Mouse (Mus musculus): ENCODE measurements around the gene Hltf. TPM values are rescaled to one million over a fixed set of nuclear protein-coding genes. Genes with fewer than 3 reads are reported as not detected.
"Not testable (repeated sequence)": the region's sequence is repeated elsewhere in the genome, so short reads cannot be mapped to it uniquely, and the experiment has no call there.

Gene Hltf
- polyA plus RNA-seq, 1 experiment from 2014 or later = 18.1 TPM

DNA sequence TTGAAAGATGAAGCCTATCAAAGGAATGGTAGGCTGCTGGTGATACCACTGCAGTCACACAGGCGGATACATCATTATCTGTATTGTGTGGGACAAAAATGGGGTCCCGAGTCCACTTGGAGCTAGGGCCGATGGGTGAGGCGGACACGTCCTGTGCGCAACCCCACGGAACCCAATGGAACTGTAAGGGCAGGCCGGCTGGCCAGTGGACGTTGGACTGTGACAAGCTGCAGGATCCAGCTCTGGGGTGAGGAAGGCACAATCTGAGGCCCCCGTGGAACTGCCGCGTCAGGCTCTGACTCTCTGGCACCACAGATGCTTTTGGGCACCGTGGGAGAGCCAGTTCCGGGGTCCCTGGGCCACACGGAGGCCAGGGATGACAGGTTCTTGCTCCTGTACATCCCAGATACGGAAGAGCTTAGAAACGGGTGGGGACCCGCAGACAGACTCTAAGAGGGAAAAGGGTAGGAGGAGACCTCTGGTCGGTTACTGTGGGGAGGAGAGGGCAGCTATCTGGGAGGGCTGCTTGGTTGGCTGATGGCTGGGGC lies 61.5 kb downstream of the Hltf start:
- Histone ChIP-seq H3K9me3 (no peaks in the 10 kb centered on the region), H3K27ac (replicated peaks) (no peak overlapping the region; the same call in 1 of the 2 replicates), H3K27me3 (replicated peaks; ENCODE audit: low read depth, poor library complexity, severe bottlenecking) (no peaks in the 10 kb centered on the region), H3K36me3 (replicated peaks) (peaks cover 23% of the 10 kb centered on the region), H3K4me1 (no peaks in the 10 kb centered on the region), H3K4me3 (no peak overlapping the region)
- WGBS = 89% methylated on average over 19 of the region's 19 CpGs
- no peak for DNase-seq (ENCODE audit: low spot score)

- no peak overlapping the region for H3K27ac ChIP-seq (replicated peaks)
- H3K36me3 ChIP-seq (replicated peaks) = peaks cover 23% of the 10 kb centered on the region
- no peaks in the 10 kb centered on the region for H3K27me3 ChIP-seq (replicated peaks; ENCODE audit: low read depth, poor library complexity, severe bottlenecking)
- no peaks in the 10 kb centered on the region for H3K4me1 ChIP-seq
- DNase-seq (ENCODE audit: low spot score) = no peak
- H3K4me3 ChIP-seq = no peak overlapping the region
- 58% methylated on average over 4 of the region's 4 CpGs for WGBS
- H3K9me3 ChIP-seq = no peaks in the 10 kb centered on the region
These were observed 62.2 kb downstream of the Hltf start for GRCm38 (mm10) chr3:20119686-20120244.

- WGBS = 93% methylated on average over 5 of the region's 5 CpGs
- not testable (repeated sequence) for H3K4me3 ChIP-seq; H3K9me3 ChIP-seq; H3K4me1 ChIP-seq; DNase-seq (ENCODE audit: low spot score); H3K27me3 ChIP-seq (replicated peaks; ENCODE audit: low read depth, poor library complexity, severe bottlenecking); H3K27ac ChIP-seq (replicated peaks)
- peaks cover 34% of the 10 kb centered on the region for H3K36me3 ChIP-seq (replicated peaks)
These were observed 64.0 kb downstream of the Hltf start for GRCm38 (mm10) chr3:20121582-20121981.

GRCm38 (mm10) chr3:20125604-20126003 lies 68.0 kb downstream of the Hltf start:
- H3K9me3 ChIP-seq = no peaks in the 10 kb centered on the region
- no peaks in the 10 kb centered on the region for H3K4me1 ChIP-seq
- H3K4me3 ChIP-seq = no peak overlapping the region
- no peak for DNase-seq (ENCODE audit: low spot score)
- no peaks in the 10 kb centered on the region for H3K27me3 ChIP-seq (replicated peaks; ENCODE audit: low read depth, poor library complexity, severe bottlenecking)
- no peak overlapping the region for H3K27ac ChIP-seq (replicated peaks)
- 90% methylated on average over 5 of the region's 5 CpGs for WGBS
- peaks cover 21% of the 10 kb centered on the region for H3K36me3 ChIP-seq (replicated peaks)

DNA sequence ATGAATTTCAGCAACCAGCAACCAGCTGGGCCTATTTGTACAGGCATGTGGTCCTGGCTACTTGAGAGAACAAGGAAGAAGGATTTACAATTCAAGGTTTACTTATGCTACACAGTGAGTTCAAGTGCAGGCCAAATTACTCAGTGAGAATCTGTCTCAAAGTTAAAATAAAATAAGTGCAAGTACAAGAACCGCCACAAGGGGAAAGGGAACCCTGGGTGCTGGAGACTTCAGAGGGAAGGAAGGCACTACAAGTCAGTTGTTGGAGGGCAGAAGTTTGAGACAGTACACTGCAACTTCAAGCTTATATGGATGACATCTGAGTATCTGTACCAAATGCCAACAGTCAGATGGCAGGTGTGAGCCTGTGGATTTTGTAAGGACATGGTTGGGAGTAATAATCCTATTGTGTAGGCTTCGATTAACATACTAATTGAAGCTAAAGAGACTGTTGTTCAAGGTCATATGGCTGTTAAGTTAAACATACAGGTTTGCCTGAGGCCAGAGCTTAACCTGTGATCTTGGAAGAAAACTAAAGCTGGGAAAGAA lies 69.5 kb downstream of the Hltf start:
- Histone ChIP-seq H3K4me3 (no peak overlapping the region), H3K27me3 (replicated peaks; ENCODE audit: low read depth, poor library complexity, severe bottlenecking) (no peaks in the 10 kb centered on the region), H3K9me3 (no peaks in the 10 kb centered on the region), H3K27ac (replicated peaks) (no peak overlapping the region), H3K4me1 (no peaks in the 10 kb centered on the region), H3K36me3 (replicated peaks) (peaks cover 19% of the 10 kb centered on the region)
- no peak for DNase-seq (ENCODE audit: low spot score)
- 56% methylated on average over 2 of the region's 2 CpGs for WGBS

DNA sequence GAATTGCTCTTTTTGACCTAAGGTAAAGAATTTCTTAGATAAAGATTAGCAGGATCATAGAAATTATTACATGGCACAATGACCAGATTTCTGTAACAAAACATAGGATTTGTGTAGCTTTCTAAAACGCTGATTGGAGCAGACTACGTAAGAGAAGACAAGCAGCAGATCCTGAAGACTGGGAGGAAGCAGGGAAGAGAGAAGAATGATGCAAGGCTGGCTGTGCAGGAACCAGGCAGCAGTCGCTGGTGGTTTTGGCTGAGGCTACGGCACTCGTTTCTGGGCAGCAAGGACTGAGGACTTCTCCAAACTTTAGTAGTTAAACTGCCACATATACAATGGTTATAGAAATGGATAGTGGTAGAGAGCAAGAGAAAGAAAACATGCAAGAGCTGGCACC lies 71.9 kb downstream of the Hltf start:
- Histone ChIP-seq H3K27me3 (replicated peaks; ENCODE audit: low read depth, poor library complexity, severe bottlenecking) (no peaks in the 10 kb centered on the region), H3K4me3 (no peak overlapping the region), H3K9me3 (no peaks in the 10 kb centered on the region), H3K36me3 (replicated peaks) (peaks cover 15% of the 10 kb centered on the region; the same call in 1 of the 2 replicates), H3K27ac (replicated peaks) (no peak overlapping the region), H3K4me1 (no peaks in the 10 kb centered on the region)
- DNase-seq (ENCODE audit: low spot score) = no peak
- WGBS = 88% methylated on average over 5 of the region's 5 CpGs

- H3K9me3 ChIP-seq = no peaks in the 10 kb centered on the region
- no peak for DNase-seq (ENCODE audit: low spot score)
- 89% methylated on average over 8 of the region's 8 CpGs for WGBS
- no peak overlapping the region for H3K27ac ChIP-seq (replicated peaks)
- no peaks in the 10 kb centered on the region for H3K4me1 ChIP-seq
- peaks cover 10% of the 10 kb centered on the region; the same call in 1 of the 2 replicates for H3K36me3 ChIP-seq (replicated peaks)
- H3K4me3 ChIP-seq = no peak overlapping the region
- H3K27me3 ChIP-seq (replicated peaks; ENCODE audit: low read depth, poor library complexity, severe bottlenecking) = no peaks in the 10 kb centered on the region
These were observed 73.1 kb downstream of the Hltf start for GRCm38 (mm10) chr3:20130456-20131349.

GRCm38 (mm10) chr3:20131350-20131720 lies 73.7 kb downstream of the Hltf start:
- no peak overlapping the region for H3K27ac ChIP-seq (replicated peaks)
- H3K4me3 ChIP-seq = no peak overlapping the region
- no peaks in the 10 kb centered on the region for H3K4me1 ChIP-seq
- 90% methylated on average over 2 of the region's 2 CpGs for WGBS
- peaks cover 7% of the 10 kb centered on the region; the same call in 1 of the 2 replicates for H3K36me3 ChIP-seq (replicated peaks)
- no peak for DNase-seq (ENCODE audit: low spot score)
- no peaks in the 10 kb centered on the region for H3K27me3 ChIP-seq (replicated peaks; ENCODE audit: low read depth, poor library complexity, severe bottlenecking)
- no peaks in the 10 kb centered on the region for H3K9me3 ChIP-seq

DNA sequence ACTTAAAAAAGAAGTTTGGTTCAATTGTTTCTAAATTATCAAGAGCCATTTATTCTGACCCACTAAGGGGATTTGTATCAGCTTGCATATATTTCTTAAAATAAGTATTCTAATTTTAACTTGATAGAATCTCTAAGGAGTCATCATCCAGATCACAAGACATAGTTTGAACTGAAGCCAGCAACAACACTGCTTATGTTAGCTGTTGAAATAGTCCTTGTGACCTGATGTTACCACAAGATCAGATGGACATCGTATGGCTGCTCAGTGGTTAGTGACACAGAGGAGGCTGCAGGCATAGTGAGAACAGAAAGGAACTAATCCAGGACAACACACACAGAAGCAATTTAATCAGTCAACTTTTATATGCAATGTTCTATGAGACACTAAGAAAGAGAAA lies 75.1 kb downstream of the Hltf start:
- Histone ChIP-seq H3K27ac (replicated peaks) (no peak overlapping the region), H3K4me3 (no peak overlapping the region), H3K9me3 (no peaks in the 10 kb centered on the region), H3K36me3 (replicated peaks) (peaks cover 4% of the 10 kb centered on the region; the same call in 1 of the 2 replicates), H3K27me3 (replicated peaks; ENCODE audit: low read depth, poor library complexity, severe bottlenecking) (no peaks in the 10 kb centered on the region), H3K4me1 (no peaks in the 10 kb centered on the region)
- 98% methylated on average over 1 of the region's 1 CpGs for WGBS
- DNase-seq (ENCODE audit: low spot score) = no peak

DNA sequence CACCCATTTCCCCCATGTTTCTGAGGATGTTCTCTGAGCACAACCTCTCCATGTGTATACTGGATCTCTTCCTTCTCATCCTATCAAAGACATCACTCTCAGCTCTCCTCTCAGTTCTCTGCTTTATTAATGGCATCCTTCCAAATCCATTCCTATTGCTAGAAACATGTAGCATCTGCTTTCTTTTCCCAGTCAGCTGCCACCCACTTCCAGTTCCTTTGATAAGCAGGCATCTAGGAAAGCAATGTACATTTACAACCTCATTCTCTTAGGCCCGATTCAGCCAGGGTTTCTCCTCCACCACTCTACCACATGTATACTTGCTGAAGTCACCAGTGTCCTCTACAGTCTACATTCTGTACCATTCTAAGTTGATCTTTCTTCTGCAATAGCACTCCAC lies 76.1 kb downstream of the Hltf start:
- no peak overlapping the region for H3K27ac ChIP-seq (replicated peaks)
- no peaks in the 10 kb centered on the region for H3K9me3 ChIP-seq
- DNase-seq (ENCODE audit: low spot score) = no peak
- no peaks in the 10 kb centered on the region for H3K4me1 ChIP-seq
- 86% methylated on average over 1 of the region's 1 CpGs for WGBS
- H3K36me3 ChIP-seq (replicated peaks) = peaks cover 4% of the 10 kb centered on the region; the same call in 1 of the 2 replicates
- no peaks in the 10 kb centered on the region for H3K27me3 ChIP-seq (replicated peaks; ENCODE audit: low read depth, poor library complexity, severe bottlenecking)
- H3K4me3 ChIP-seq = no peak overlapping the region

GRCm38 (mm10) chr3:20134545-20134944 lies 76.9 kb downstream of the Hltf start:
- Histone ChIP-seq H3K9me3 (no peaks in the 10 kb centered on the region), H3K4me3 (no peak overlapping the region), H3K27me3 (replicated peaks; ENCODE audit: low read depth, poor library complexity, severe bottlenecking) (no peaks in the 10 kb centered on the region), H3K4me1 (no peaks in the 10 kb centered on the region), H3K36me3 (replicated peaks) (peaks cover 4% of the 10 kb centered on the region; the same call in 1 of the 2 replicates), H3K27ac (replicated peaks) (no peak overlapping the region)
- WGBS = 80% methylated on average over 3 of the region's 3 CpGs
- no peak for DNase-seq (ENCODE audit: low spot score)

DNA sequence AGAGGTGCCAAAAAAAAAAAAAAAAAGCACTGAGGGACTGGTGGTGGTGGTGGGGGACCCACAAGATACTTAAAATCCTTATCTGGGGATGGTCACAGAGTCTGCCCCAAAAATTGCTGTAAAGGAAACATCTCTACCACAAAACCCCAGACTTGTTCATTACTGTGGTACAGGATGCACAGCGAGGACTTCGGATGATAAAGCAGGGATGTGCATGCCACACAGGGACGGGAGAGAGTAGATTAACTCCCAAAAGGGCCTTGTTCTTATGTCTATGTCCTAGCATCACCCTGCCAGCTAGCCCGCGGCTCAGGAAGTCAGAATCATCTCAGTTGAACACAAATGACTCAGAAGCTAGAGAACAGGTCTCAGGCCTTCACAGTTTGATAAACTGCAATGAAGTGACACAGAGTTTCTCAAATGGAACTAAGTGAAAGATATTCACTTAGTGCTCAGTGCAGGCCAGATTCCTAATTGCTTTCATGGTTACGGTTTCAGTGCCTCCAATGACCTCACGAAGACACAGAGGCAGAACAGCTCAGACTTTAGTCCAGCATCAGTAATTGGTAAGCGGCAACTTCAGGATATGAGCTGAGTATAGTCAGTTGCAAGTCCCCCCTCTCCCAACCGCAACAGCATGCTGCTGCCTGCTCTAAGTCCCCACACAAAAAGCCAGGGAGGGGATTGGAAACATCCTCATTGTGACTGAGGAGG lies 79.4 kb downstream of the Hltf start:
- Histone ChIP-seq H3K36me3 (replicated peaks) (no peaks in the 10 kb centered on the region; the same call in 1 of the 2 replicates), H3K9me3 (no peaks in the 10 kb centered on the region), H3K27me3 (replicated peaks; ENCODE audit: low read depth, poor library complexity, severe bottlenecking) (no peaks in the 10 kb centered on the region), H3K27ac (replicated peaks) (no peak overlapping the region), H3K4me3 (no peak overlapping the region), H3K4me1 (peaks cover 9% of the 10 kb centered on the region)
- DNase-seq (ENCODE audit: low spot score) = no peak
- WGBS = 85% methylated on average over 9 of the region's 9 CpGs

Measured in embryonic facial prominence, embryonic 10.5 days (tissue).